Mouse (Mus musculus): ENCODE data around the gene Akap13. TPM values are rescaled to one million over a fixed set of nuclear protein-coding genes. Genes with fewer than 3 reads are reported as not detected.
A peak's percentile ranks its signal among the peaks of the same experiment; 100 is the strongest.

Gene Akap13
- polyA plus RNA-seq, 1 experiment: 41.7 TPM

GRCm38 (mm10) chr7:75420927-75421326, 34.4 kb upstream of the Akap13 start:
- H3K4me3 ChIP-seq (replicated peaks; ENCODE audit: extremely low read depth, low read depth, low read length): no peak overlapping the region
- H3K4me1 ChIP-seq (ENCODE audit: control insufficient read depth, insufficient read depth, low read length): peaks cover 4% of the 10 kb centered on the region
- no peak for TF ChIP-seq POLR2A (IDR thresholded peaks at IDR 0.05; ENCODE audit: borderline replicate concordance, extremely low read depth, low read depth, low read length)
- no peak for TF ChIP-seq CTCF (IDR thresholded peaks at IDR 0.05; ENCODE audit: insufficient read depth, low read length)
- DNase-seq: no peak
- 64% methylated on average over 2 of the region's 2 CpGs for WGBS

DNA sequence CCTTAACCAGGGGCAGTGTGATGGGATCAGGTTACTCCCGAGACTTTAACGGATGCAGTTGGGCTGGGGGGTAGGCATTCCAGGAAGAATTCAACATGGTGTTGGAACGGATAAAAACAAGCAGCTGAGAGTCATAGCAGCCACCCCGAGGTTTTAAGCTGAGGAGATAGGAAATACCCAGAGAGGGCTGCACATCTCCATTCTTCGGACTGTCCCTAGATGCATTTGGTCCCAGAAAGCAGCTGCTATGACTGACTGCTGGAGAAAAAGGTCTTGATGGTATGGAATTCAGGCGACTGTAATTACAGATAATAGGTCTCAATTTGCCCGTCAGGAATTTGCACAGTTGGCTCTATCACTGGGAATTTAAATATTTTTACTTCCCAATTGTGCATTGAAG, 31.2 kb upstream of the Akap13 start:
- TF ChIP-seq POLR2A (IDR thresholded peaks at IDR 0.05; ENCODE audit: borderline replicate concordance, extremely low read depth, low read depth, low read length): no peak
- TF ChIP-seq CTCF (IDR thresholded peaks at IDR 0.05; ENCODE audit: insufficient read depth, low read length): no peak
- no peak overlapping the region for H3K4me3 ChIP-seq (replicated peaks; ENCODE audit: extremely low read depth, low read depth, low read length)
- WGBS: 54% methylated on average over 7 of the region's 7 CpGs
- H3K4me1 ChIP-seq (ENCODE audit: control insufficient read depth, insufficient read depth, low read length): peaks cover 2% of the 10 kb centered on the region; the same call in 1 of the 2 replicates
- no peak for DNase-seq

GRCm38 (mm10) chr7:75427322-75427721, 28.0 kb upstream of the Akap13 start:
- DNase-seq: peak; percentile 32
- TF ChIP-seq POLR2A (IDR thresholded peaks at IDR 0.05; ENCODE audit: borderline replicate concordance, extremely low read depth, low read depth, low read length) (no peak), CTCF (IDR thresholded peaks at IDR 0.05; ENCODE audit: insufficient read depth, low read length) (no peak)
- WGBS: 24% methylated on average over 4 of the region's 4 CpGs
- H3K4me1 ChIP-seq (ENCODE audit: control insufficient read depth, insufficient read depth, low read length): peaks cover 2% of the 10 kb centered on the region; the same call in 1 of the 2 replicates
- H3K4me3 ChIP-seq (replicated peaks; ENCODE audit: extremely low read depth, low read depth, low read length): no peak overlapping the region

DNA sequence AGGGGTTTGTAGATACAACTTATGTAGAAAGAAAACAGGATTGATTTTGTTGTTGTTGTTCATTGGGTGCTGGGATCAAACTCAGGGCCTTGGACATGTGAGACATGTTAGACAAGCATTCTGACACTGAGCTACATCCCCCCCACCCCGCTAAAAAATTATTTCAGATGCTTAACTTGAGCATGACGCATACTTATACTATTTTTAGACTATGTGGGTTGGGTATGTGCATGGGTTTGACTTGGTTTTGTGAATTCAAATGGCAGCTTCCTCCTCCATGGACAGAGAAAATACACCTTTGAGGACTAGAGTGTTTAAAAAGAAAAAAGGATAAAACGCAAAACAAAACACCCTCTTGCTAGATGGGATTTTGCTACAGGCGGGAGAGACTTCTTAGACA, 26.4 kb upstream of the Akap13 start:
- TF ChIP-seq CTCF (IDR thresholded peaks at IDR 0.05; ENCODE audit: insufficient read depth, low read length): no peak
- no peak for TF ChIP-seq POLR2A (IDR thresholded peaks at IDR 0.05; ENCODE audit: borderline replicate concordance, extremely low read depth, low read depth, low read length)
- Histone ChIP-seq H3K4me1 (ENCODE audit: control insufficient read depth, insufficient read depth, low read length) (peaks cover 2% of the 10 kb centered on the region; the same call in 1 of the 2 replicates), H3K4me3 (replicated peaks; ENCODE audit: extremely low read depth, low read depth, low read length) (no peak overlapping the region)
- no peak for DNase-seq
- 87% methylated on average over 4 of the region's 4 CpGs for WGBS

DNA sequence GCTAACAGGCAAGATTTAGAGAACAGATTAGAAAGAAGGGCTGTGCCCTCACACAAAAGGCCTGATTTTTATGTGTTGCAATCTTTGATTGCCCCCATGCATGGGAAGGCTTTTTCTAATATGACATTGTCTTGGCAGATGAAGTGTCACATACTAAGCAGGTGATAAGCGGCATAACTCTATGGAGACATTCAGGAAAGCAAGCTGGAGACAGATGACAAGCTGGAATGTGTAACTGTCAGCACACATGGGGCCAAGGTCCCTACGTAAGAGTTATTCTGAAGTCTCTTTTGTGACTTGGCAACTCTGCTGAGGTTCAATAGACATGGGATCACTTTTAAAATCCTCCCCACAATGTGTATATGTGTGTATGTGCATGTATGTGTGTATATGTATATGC, 24.8 kb upstream of the Akap13 start:
- H3K4me3 ChIP-seq (replicated peaks; ENCODE audit: extremely low read depth, low read depth, low read length): no peak overlapping the region
- H3K4me1 ChIP-seq (ENCODE audit: control insufficient read depth, insufficient read depth, low read length): peaks cover 2% of the 10 kb centered on the region; the same call in 1 of the 2 replicates
- WGBS: 79% methylated on average over 2 of the region's 2 CpGs
- no peak for TF ChIP-seq CTCF (IDR thresholded peaks at IDR 0.05; ENCODE audit: insufficient read depth, low read length)
- no peak for TF ChIP-seq POLR2A (IDR thresholded peaks at IDR 0.05; ENCODE audit: borderline replicate concordance, extremely low read depth, low read depth, low read length)
- DNase-seq: no peak

DNA sequence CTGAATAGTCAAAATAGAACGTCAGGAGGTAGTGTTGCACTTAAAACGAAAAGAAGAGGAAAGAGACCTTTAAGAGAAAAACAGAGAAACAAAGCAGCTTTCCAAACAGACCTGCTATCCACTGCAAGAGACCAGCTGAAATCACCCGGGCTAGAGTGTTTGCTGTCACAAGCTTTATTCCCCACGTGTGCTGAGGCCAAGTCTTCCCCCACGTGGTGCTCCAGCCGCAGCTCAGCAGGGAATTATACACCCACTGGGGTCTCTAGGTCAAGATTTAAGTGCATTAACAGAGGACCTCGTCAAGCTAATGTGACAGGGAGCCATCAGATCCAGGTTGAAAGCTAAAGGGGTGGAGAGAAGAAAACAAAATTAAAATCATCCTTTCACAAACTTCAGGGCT, 24.3 kb upstream of the Akap13 start:
- WGBS: 30% methylated on average over 7 of the region's 7 CpGs
- no peak for DNase-seq
- H3K4me3 ChIP-seq (replicated peaks; ENCODE audit: extremely low read depth, low read depth, low read length): no peak overlapping the region
- H3K4me1 ChIP-seq (ENCODE audit: control insufficient read depth, insufficient read depth, low read length): peaks cover 2% of the 10 kb centered on the region; the same call in 1 of the 2 replicates
- TF ChIP-seq POLR2A (IDR thresholded peaks at IDR 0.05; ENCODE audit: borderline replicate concordance, extremely low read depth, low read depth, low read length) (no peak), CTCF (IDR thresholded peaks at IDR 0.05; ENCODE audit: insufficient read depth, low read length) (no peak)

- WGBS: 65% methylated on average over 3 of the region's 3 CpGs
- Histone ChIP-seq H3K4me3 (replicated peaks; ENCODE audit: extremely low read depth, low read depth, low read length) (no peak overlapping the region), H3K4me1 (ENCODE audit: control insufficient read depth, insufficient read depth, low read length) (no peaks in the 10 kb centered on the region; the same call in 1 of the 2 replicates)
- TF ChIP-seq CTCF (IDR thresholded peaks at IDR 0.05; ENCODE audit: insufficient read depth, low read length) (no peak), POLR2A (IDR thresholded peaks at IDR 0.05; ENCODE audit: borderline replicate concordance, extremely low read depth, low read depth, low read length) (no peak)
- DNase-seq: no peak
Measured at GRCm38 (mm10) chr7:75432046-75432445, 23.3 kb upstream of the Akap13 start.

DNA sequence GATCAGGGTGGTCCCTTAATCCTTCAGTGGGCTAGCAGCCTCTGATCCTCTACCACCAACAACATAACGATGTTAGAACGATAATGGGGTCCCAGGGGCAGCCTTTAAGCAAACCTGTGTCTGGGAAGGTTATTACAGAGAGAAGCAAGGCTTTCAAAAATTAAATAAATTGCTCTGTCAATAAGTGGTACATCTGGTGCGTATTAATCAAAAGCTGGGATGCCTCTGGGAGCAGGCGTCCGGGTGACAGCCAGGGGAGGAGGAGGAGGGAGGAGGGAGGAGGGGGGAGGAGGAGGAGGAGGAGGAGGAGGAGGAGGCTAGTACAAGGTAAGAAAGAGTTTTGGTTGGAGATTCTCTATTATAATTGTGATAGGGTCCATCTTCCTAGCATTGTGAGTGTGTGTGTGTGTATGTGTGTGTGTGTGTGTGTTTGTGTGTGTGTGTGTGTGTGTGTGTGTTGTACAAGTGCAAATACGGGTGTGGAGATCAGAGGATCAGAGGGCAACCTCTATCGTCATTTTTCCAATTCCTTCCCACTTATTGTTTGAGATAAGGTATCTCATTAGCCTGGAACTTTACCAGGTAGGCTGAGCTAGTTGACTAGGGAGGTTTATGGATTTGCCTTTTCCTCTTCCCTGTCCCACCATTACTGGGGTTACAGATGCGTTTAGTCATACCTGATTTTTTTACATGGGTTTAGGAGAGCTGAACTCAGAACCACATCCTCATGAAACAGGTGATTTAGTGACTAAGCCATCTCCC, 18.7 kb upstream of the Akap13 start:
- no peak overlapping the region for H3K4me3 ChIP-seq (replicated peaks; ENCODE audit: extremely low read depth, low read depth, low read length)
- no peak for DNase-seq
- TF ChIP-seq POLR2A (IDR thresholded peaks at IDR 0.05; ENCODE audit: borderline replicate concordance, extremely low read depth, low read depth, low read length): no peak
- no peak for TF ChIP-seq CTCF (IDR thresholded peaks at IDR 0.05; ENCODE audit: insufficient read depth, low read length)
- 43% methylated on average over 8 of the region's 8 CpGs for WGBS
- H3K4me1 ChIP-seq (ENCODE audit: control insufficient read depth, insufficient read depth, low read length): no peaks in the 10 kb centered on the region

GRCm38 (mm10) chr7:75439570-75439969, 15.8 kb upstream of the Akap13 start:
- no peak for DNase-seq
- no peak for TF ChIP-seq CTCF (IDR thresholded peaks at IDR 0.05; ENCODE audit: insufficient read depth, low read length)
- TF ChIP-seq POLR2A (IDR thresholded peaks at IDR 0.05; ENCODE audit: borderline replicate concordance, extremely low read depth, low read depth, low read length): no peak
- WGBS: 84% methylated on average over 4 of the region's 4 CpGs
- H3K4me1 ChIP-seq (ENCODE audit: control insufficient read depth, insufficient read depth, low read length): no peaks in the 10 kb centered on the region
- H3K4me3 ChIP-seq (replicated peaks; ENCODE audit: extremely low read depth, low read depth, low read length): no peak overlapping the region

DNA sequence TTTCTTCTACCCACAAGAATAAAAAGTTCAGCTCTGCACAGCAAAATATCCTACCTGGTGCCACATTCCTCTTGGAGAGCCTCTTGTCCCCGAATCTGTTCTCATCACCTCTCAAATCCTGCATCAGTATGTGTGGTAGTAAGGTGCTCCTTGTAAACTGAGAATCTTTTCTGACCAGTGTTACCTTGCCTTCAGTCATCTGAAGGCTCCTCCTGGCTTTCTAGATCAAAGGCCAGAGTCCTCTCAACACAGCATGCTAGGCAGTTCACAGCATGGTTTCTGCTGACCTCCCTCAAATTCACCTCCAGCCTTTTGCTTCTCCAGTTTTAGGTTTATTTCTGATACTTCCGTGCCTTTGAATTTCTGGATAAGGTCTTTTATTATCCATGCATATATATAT, 15.1 kb upstream of the Akap13 start:
- no peak overlapping the region for H3K4me3 ChIP-seq (replicated peaks; ENCODE audit: extremely low read depth, low read depth, low read length)
- DNase-seq: no peak
- 80% methylated on average over 2 of the region's 2 CpGs for WGBS
- no peaks in the 10 kb centered on the region for H3K4me1 ChIP-seq (ENCODE audit: control insufficient read depth, insufficient read depth, low read length)
- no peak for TF ChIP-seq POLR2A (IDR thresholded peaks at IDR 0.05; ENCODE audit: borderline replicate concordance, extremely low read depth, low read depth, low read length)
- TF ChIP-seq CTCF (IDR thresholded peaks at IDR 0.05; ENCODE audit: insufficient read depth, low read length): no peak
